Mouse (Mus musculus) E14TG2a.4 (cell line): ENCODE measurements around the gene Pex13.

Experiments used
- CTCF ChIP-seq: conservative IDR thresholded peaks from 2 replicates; pipeline ENCODE4 v1.5.1; 2014; ENCODE audit warnings: low read length
- POU5F1 ChIP-seq: IDR thresholded peaks from 2 replicates; pipeline ENCODE4 v1.6.1; 2014; ENCODE audit warnings: low read length, borderline replicate concordance

DNA sequence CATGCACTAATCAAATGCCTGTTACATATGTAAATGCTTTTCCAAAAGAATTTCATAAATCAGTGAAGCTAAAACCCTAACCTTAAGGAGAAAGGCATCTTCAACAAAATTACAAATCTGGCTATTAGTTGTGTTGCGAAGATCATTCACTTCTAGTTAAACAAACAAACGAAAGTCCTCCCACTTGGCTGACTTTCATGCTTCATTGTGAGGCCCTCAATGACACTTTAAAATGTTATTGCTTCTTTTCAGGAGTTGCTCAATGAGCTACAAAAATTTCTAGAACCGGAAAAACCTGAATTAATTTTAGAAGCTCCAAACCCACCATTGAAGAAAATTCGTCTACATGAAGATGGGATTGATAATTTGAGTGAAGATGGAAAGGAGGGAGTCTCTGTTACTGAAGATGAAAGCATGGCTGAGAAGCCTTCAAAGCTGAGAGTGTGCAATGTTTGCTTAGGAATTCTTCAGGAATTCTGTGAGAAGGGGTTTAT lies 6.5 kb upstream of the Pex13 start:
- TF ChIP-seq CTCF (no peak), POU5F1 (no peak)
